Comparison of ENCODE assay signal across 9 mouse cellular contexts in the genomic region with DNA sequence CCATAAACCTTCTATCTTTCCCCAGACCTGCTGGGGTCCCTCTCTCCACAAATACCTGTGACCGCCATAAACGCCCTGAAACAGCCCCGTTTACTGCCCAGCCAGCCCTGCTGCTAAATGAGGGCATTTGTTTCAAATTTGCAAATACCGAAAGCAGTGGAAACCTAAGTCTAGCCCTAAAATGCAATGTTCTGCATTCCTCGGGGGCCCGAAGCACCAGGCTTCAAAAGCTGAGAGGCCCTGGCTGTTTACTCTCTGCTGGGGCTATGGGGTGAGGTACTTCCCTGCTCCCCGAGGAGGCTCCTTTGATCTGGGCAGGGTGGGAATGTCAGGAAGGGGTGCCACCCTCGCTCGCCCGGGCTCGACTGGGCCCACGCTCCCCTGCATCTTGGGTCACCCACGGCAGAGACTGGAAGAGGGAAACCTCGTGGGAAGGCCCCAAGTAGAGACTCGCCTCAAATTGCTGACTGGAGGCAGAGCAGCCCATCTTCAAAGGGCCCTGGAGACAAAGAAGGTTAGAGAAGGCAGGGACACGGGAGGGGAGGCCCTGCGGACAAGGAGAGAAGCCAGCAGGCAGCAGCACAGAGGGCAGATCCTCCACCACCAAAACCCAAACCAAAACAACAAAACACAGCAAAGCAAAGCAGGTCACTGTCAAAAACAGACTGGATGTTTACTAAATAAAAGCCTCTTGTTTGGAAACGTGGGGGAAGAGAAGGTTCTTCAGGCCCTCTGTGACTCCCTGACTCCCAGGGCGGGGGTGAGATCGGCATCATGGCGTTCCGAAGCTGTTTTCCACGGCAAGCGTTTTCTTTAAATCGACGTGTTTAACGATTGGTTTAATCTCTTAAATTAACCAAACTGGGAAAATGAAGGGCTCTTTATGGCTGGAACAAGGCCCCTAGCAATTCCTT. TPM values are rescaled to one million over a fixed set of nuclear protein-coding genes. Genes with fewer than 3 reads are reported as not detected.
DNase-seq lines count a peak whose midpoint lies in the region; ATAC-seq and TF ChIP-seq lines count a peak whose summit lies in the region.
"Had no signal": no experiment of that assay in that cellular context is flagged by ENCODE, and none has a peak within 500 bp of the region (broad histone marks: within the 10 kb centered on the region; RNA-seq: fewer than 3 reads in every experiment).

No protein-coding gene starts in this region.

- peak overlapping the region; percentile 38; the same call in 1 of the 2 replicates for H3K9ac ChIP-seq in kidney, postnatal 0 days (ENCODE audit: low read depth, low read length)
- H3K9ac ChIP-seq in limb, embryonic 12.5 days (replicated peaks), result peak overlapping the region; percentile 60

- TF ChIP-seq CTCF in kidney, postnatal 0 days (IDR thresholded peaks at IDR 0.05; ENCODE audit: low read depth), result no peak
- no peak for TF ChIP-seq CTCF in embryonic fibroblast, embryonic 13.5 days (IDR thresholded peaks at IDR 0.05; ENCODE audit: borderline replicate concordance, insufficient read depth, low read length)
- no peak for TF ChIP-seq CTCF in gastrocnemius, adult 2 months (IDR thresholded peaks at IDR 0.05)

- H3K27ac ChIP-seq in kidney, postnatal 0 days, result peak overlapping the region; percentile 90
- peak overlapping the region; percentile 91 for H3K27ac ChIP-seq in embryonic fibroblast, embryonic 13.5 days (ENCODE audit: insufficient read depth, low read length)
- H3K27ac ChIP-seq in limb, embryonic 12.5 days, result peak overlapping the region; percentile 99
- no peak overlapping the region for H3K27ac ChIP-seq in gastrocnemius, adult 2 months

- DNase-seq in kidney, postnatal 0 days (ENCODE audit: low spot score), result no peak
- DNase-seq in kidney, postnatal 14 days, result no peak
- DNase-seq in retina, embryonic 14.5 days (ENCODE audit: low spot score), result peak; percentile 54
- no peak for DNase-seq in gastrocnemius, adult 8-10 months (ENCODE audit: low spot score in 2 of 2)
- no peak for DNase-seq in natural killer cell, adult 2 months (ENCODE audit: low spot score in 2 of 2)
- no peak for DNase-seq in gastrocnemius, adult 2 months
- DNase-seq: right cerebral cortex, adult 18-20 months had no signal

- no peaks in the 10 kb centered on the region for H3K27me3 ChIP-seq in kidney, postnatal 0 days (ENCODE audit: insufficient read depth, low read length)
- no peaks in the 10 kb centered on the region for H3K27me3 ChIP-seq in limb, embryonic 12.5 days

- no peaks in the 10 kb centered on the region for H3K36me3 ChIP-seq in kidney, postnatal 0 days (ENCODE audit: insufficient read depth, low read length)
- no peaks in the 10 kb centered on the region for H3K36me3 ChIP-seq in limb, embryonic 12.5 days

- H3K9me3 ChIP-seq in kidney, postnatal 0 days (replicated peaks; ENCODE audit: low read length), result no peaks in the 10 kb centered on the region
- no peaks in the 10 kb centered on the region for H3K9me3 ChIP-seq in limb, embryonic 12.5 days

- H3K4me1 ChIP-seq in kidney, postnatal 0 days (replicated peaks; ENCODE audit: insufficient read depth, low read length), result peaks cover 70% of the 10 kb centered on the region
- H3K4me1 ChIP-seq in embryonic fibroblast, embryonic 13.5 days (ENCODE audit: control insufficient read depth, insufficient read depth, low read length), result peaks cover 33% of the 10 kb centered on the region
- H3K4me1 ChIP-seq in limb, embryonic 12.5 days (replicated peaks), result peaks cover 95% of the 10 kb centered on the region

- no peak overlapping the region for H3K4me3 ChIP-seq in kidney, postnatal 0 days (replicated peaks; ENCODE audit: low read depth, low read length)
- no peak overlapping the region for H3K4me3 ChIP-seq in embryonic fibroblast, embryonic 13.5 days (ENCODE audit: insufficient read depth, low read length)
- peak overlapping the region; percentile 27 for H3K4me3 ChIP-seq in limb, embryonic 12.5 days (replicated peaks)
- no peak overlapping the region for H3K4me3 ChIP-seq in gastrocnemius, adult 2 months

- H3K4me2 ChIP-seq in kidney, postnatal 0 days (ENCODE audit: low read length), result peak overlapping the region; percentile 41
- H3K4me2 ChIP-seq in limb, embryonic 12.5 days, result peak overlapping the region; percentile 61

- intact Hi-C loops in gastrocnemius, adult 2 months (cut with DNase I), result no loop called here

- ATAC-seq in kidney, postnatal 0 days (replicated peaks; ENCODE audit: low FRiP score, low read depth), result no peak; the same call in 1 of the 2 replicates
- peak; percentile 39; the same call in 1 of the 2 replicates for ATAC-seq in limb, embryonic 12.5 days (ENCODE audit: insufficient number of reproducible peaks, insufficient read depth, low FRiP score, low TSS enrichment, low read depth)

- WGBS in kidney, postnatal 0 days, result 13% methylated on average over 27 of the region's 27 CpGs
- 3% methylated on average over 27 of the region's 27 CpGs for WGBS in limb, embryonic 12.5 days

- no peak for TF ChIP-seq POLR2A in embryonic fibroblast, embryonic 13.5 days (IDR thresholded peaks at IDR 0.05; ENCODE audit: low read depth, low read length)

RNA-seq across cellular contexts. Expression of gene Ptk7, which starts 10.3 kb away (rescaled TPM):
- 94.0 and 103 TPM in 2 replicates for polyA plus RNA-seq in kidney, postnatal 0 days (2015; fragmentation: Nextera tagmentation; extraction: Ambion mirVana)
- 145 and 172 TPM in 2 replicates for polyA plus RNA-seq in embryonic fibroblast, embryonic 13.5 days (2011; ENCODE audit: insufficient read length, low read depth, missing spikeins)
- polyA plus RNA-seq in limb, embryonic 12.5 days (2016; fragmentation: Nextera tagmentation; extraction: Ambion mirVana), result 156 and 165 TPM in 2 replicates
- total RNA-seq in gastrocnemius, adult 8-10 months (2022), result under 1 TPM; 0.15 to 0.38 (median 0.30) TPM
- under 1 TPM; 0.28 to 0.78 TPM for total RNA-seq in gastrocnemius, adult 2 months (2021)

RNA-seq across cellular contexts. Expression of gene Klc4, which starts 26.8 kb away (rescaled TPM):
- 47.6 and 50.4 TPM in 2 replicates for polyA plus RNA-seq in kidney, postnatal 0 days (2015; fragmentation: Nextera tagmentation; extraction: Ambion mirVana)
- 6.5 and 7.2 TPM in 2 replicates for polyA plus RNA-seq in embryonic fibroblast, embryonic 13.5 days (2011; ENCODE audit: insufficient read length, low read depth, missing spikeins)
- polyA plus RNA-seq in limb, embryonic 12.5 days (2016; fragmentation: Nextera tagmentation; extraction: Ambion mirVana), result 27.2 and 27.6 TPM in 2 replicates
- 10 to 100 TPM; 13.2 to 14.4 (median 13.5) TPM for total RNA-seq in gastrocnemius, adult 8-10 months (2022)
- 10 to 100 TPM; 10.9 to 13.1 TPM for total RNA-seq in gastrocnemius, adult 2 months (2021)

RNA-seq across cellular contexts. Expression of gene Mrpl2, which starts 27.0 kb away (rescaled TPM):
- polyA plus RNA-seq in kidney, postnatal 0 days (2015; fragmentation: Nextera tagmentation; extraction: Ambion mirVana), result 144 and 157 TPM in 2 replicates
- polyA plus RNA-seq in embryonic fibroblast, embryonic 13.5 days (2011; ENCODE audit: insufficient read length, low read depth, missing spikeins), result 33.5 and 45.2 TPM in 2 replicates
- polyA plus RNA-seq in limb, embryonic 12.5 days (2016; fragmentation: Nextera tagmentation; extraction: Ambion mirVana), result 99.5 and 112 TPM in 2 replicates
- total RNA-seq in gastrocnemius, adult 8-10 months (2022), result 100 to 1,000 TPM in 2 of 4 experiments, 10 to 100 TPM in 2; 88.6 to 106 (median 98.1) TPM
- total RNA-seq in gastrocnemius, adult 2 months (2021), result 100 to 1,000 TPM in 1 of 2 experiments, 10 to 100 TPM in 1; 82.7 to 120 TPM

RNA-seq across cellular contexts. Expression of gene Cul7, which starts 31.1 kb away (rescaled TPM):
- polyA plus RNA-seq in kidney, postnatal 0 days (2015; fragmentation: Nextera tagmentation; extraction: Ambion mirVana), result 29.0 and 33.3 TPM in 2 replicates
- 63.6 and 64.4 TPM in 2 replicates for polyA plus RNA-seq in embryonic fibroblast, embryonic 13.5 days (2011; ENCODE audit: insufficient read length, low read depth, missing spikeins)
- 56.1 and 60.1 TPM in 2 replicates for polyA plus RNA-seq in limb, embryonic 12.5 days (2016; fragmentation: Nextera tagmentation; extraction: Ambion mirVana)
- total RNA-seq in gastrocnemius, adult 8-10 months (2022), result 1 to 10 TPM; 2.7 to 3.7 (median 3.0) TPM
- total RNA-seq in gastrocnemius, adult 2 months (2021), result 1 to 10 TPM; 2.9 to 5.6 TPM

RNA-seq across cellular contexts. Expression of gene Rrp36, which starts 55.1 kb away (rescaled TPM):
- 44.4 and 47.2 TPM in 2 replicates for polyA plus RNA-seq in kidney, postnatal 0 days (2015; fragmentation: Nextera tagmentation; extraction: Ambion mirVana)
- 29.9 and 32.3 TPM in 2 replicates for polyA plus RNA-seq in embryonic fibroblast, embryonic 13.5 days (2011; ENCODE audit: insufficient read length, low read depth, missing spikeins)
- polyA plus RNA-seq in limb, embryonic 12.5 days (2016; fragmentation: Nextera tagmentation; extraction: Ambion mirVana), result 68.8 and 70.0 TPM in 2 replicates
- total RNA-seq in gastrocnemius, adult 8-10 months (2022), result 10 to 100 TPM in 1 of 4 experiments, 1 to 10 TPM in 3; 8.7 to 10.7 (median 9.2) TPM
- 10 to 100 TPM in 1 of 2 experiments, 1 to 10 TPM in 1; 7.9 to 12.6 TPM for total RNA-seq in gastrocnemius, adult 2 months (2021)
